Mouse (Mus musculus) neural tube, embryonic 12.5 days (tissue): ENCODE results near the gene A630089N07Rik. TPM values are rescaled to one million over a fixed set of nuclear protein-coding genes. Genes with fewer than 3 reads are reported as not detected.

Experiments
- ATAC-seq: fragments of 200-750 bp; cut with Nextera tagmentation; 2 replicates; pipeline ENCODE4 v1.8.0; 2017; ENCODE audit warnings: low read depth, mild to moderate bottlenecking, moderate TSS enrichment, moderate library complexity; ENCODE audit not compliant: low FRiP score
- H3K27ac ChIP-seq: fragments of 300-500 bp; sonication (generic); 2 replicates; pipeline ENCODE4 v1.5.1; 2016
- H3K27me3 ChIP-seq: fragments of 300-500 bp; sonication (generic); replicated peaks from 2 replicates; pipeline ENCODE4 v1.6.1; 2016; ENCODE audit warnings: mild to moderate bottlenecking
- H3K36me3 ChIP-seq: fragments of 300-500 bp; sonication (generic); 2 replicates; pipeline ENCODE4 v1.6.1; 2016; ENCODE audit warnings: mild to moderate bottlenecking
- H3K4me1 ChIP-seq: fragments of 300-500 bp; sonication (generic); 2 replicates; pipeline ENCODE4 v1.6.1; 2016
- H3K4me2 ChIP-seq: fragments of 300-500 bp; sonication (generic); replicated peaks from 2 replicates; pipeline ENCODE4 v1.6.1; 2016; ENCODE audit warnings: mild to moderate bottlenecking
- H3K4me3 ChIP-seq: fragments of 300-500 bp; sonication (generic); 2 replicates; pipeline ENCODE4 v1.5.1; 2016
- H3K9ac ChIP-seq: fragments of 300-500 bp; sonication (generic); 2 replicates; pipeline ENCODE4 v1.6.1; 2016; ENCODE audit warnings: mild to moderate bottlenecking
- H3K9me3 ChIP-seq: fragments of 300-500 bp; sonication (generic); 2 replicates; pipeline ENCODE4 v1.6.1; 2016; ENCODE audit warnings: mild to moderate bottlenecking
- WGBS: fragments of 180-500 bp; shearing (Covaris S2); methylation state at CpG from one replicate; pipeline ENCODE4 v1.1.7; 2016; 5-methylcytosine and 5-hydroxymethylcytosine counted together
- polyA plus RNA-seq: library from polyadenylated mRNA; unstranded; fragments of >200 nt; fragmentation: Nextera tagmentation; extraction: Ambion mirVana; gene quantifications from 2 replicates; pipeline ENCODE4 v1.2.1, GENCODE M21; 2016

The A630089N07Rik gene
- polyA plus RNA-seq, 1 experiment from 2014 or later = 17.4 TPM

DNA sequence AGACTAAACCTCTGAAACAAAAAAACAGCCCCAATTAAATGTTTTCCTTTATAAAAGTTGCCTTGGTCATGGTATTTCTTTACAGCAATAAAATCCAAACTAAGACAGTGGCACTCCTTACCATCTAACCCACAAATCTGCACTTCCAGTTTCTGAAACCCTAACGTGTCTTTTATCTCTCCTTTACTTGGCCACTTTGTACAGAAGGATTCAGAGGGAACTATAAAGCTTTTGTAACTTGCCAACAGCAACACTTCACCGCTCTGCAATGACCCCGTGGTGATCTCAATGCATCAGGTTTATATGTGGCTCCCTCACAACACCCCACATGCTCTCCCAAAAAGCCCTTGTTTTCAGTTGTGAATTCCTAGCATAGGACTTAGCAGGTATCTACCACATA is 121.9 kb downstream of the A630089N07Rik start:
- Histone ChIP-seq H3K4me3 (no peak overlapping the region), H3K9ac (no peak overlapping the region), H3K4me2 (no peak overlapping the region), H3K9me3 (no peaks in the 10 kb centered on the region), H3K27me3 (no peaks in the 10 kb centered on the region), H3K27ac (no peak overlapping the region), H3K4me1 (peaks cover 5% of the 10 kb centered on the region), H3K36me3 (peaks cover 18% of the 10 kb centered on the region)
- ATAC-seq = no peak
- 94% methylated on average over 3 of the region's 3 CpGs for WGBS

DNA sequence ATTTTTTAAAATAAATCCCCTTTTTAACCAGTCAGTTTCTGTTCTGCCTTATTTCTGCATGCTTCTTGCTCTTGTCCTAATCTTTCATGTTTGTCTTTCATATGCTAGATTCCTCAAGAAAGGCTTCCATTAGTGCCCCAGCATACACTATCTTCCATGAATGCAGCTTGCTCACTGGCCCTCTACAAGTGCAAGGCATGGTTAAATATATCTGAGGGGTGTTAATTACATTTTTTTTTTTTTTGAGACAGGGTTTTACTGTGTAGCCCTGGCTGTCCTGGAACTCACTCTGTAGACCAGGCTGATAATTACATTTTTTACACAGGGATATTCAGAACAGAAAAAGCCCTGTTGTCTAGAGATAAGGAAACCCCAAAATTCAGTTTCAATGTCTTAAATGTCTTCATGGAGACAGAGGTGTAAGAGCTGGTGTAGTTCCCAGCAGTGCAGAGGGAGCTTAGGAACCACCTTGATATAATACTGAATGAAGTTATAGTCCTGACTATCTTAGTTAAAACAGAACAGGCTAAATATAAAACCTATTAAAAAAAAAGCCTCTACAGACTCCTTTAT is 123.8 kb downstream of the A630089N07Rik start:
- H3K36me3 ChIP-seq = peaks cover 25% of the 10 kb centered on the region
- H3K4me1 ChIP-seq = peaks cover 5% of the 10 kb centered on the region
- no peak for ATAC-seq
- H3K4me2 ChIP-seq = no peak overlapping the region
- no peak overlapping the region for H3K4me3 ChIP-seq
- no peaks in the 10 kb centered on the region for H3K9me3 ChIP-seq
- no peaks in the 10 kb centered on the region for H3K27me3 ChIP-seq
- H3K9ac ChIP-seq = no peak overlapping the region
- H3K27ac ChIP-seq = no peak overlapping the region

DNA sequence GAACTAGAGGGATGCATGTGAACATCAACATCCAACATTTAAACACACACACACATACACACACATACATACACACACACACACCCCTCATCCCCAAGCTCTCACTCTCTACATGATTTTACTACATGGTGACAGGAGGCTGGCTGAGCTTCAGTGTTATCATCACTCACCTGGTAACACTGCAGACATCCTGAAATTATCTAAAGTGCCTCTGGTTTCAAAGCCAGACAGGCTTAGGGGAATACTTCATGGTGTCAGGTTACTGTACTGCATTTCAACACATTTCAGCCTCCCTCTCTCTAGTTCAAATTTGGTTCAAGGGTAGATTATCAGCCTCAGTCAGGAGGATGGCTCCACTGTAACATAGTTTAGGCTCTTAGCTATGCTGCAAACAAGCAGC is 124.6 kb downstream of the A630089N07Rik start:
- no peaks in the 10 kb centered on the region for H3K27me3 ChIP-seq
- H3K36me3 ChIP-seq = peaks cover 32% of the 10 kb centered on the region
- peaks cover 5% of the 10 kb centered on the region for H3K4me1 ChIP-seq
- H3K4me3 ChIP-seq = no peak overlapping the region
- no peak overlapping the region for H3K4me2 ChIP-seq
- no peaks in the 10 kb centered on the region for H3K9me3 ChIP-seq
- H3K27ac ChIP-seq = no peak overlapping the region
- H3K9ac ChIP-seq = no peak overlapping the region
- ATAC-seq = no peak

DNA sequence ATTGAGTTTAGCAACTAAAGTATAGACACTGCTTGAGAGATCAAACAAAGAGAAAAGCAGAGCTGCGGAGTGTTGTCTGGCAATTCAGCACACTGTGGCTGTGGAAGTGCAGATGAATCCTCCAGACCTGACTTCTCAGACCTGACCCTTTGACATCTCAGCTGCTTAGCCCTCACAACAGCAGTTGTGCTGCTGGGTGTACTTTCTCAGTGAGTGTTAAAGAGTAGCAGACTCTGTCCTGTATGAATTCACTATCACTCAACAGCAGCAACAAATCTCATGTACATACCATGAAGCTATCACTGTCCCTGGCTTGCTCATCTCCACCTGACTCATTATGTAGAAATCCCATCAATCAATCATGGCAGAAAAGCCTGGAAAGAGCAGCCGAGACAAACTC is 126.2 kb downstream of the A630089N07Rik start:
- no peaks in the 10 kb centered on the region for H3K9me3 ChIP-seq
- H3K36me3 ChIP-seq = peaks cover 48% of the 10 kb centered on the region
- no peak for ATAC-seq
- no peaks in the 10 kb centered on the region for H3K4me1 ChIP-seq
- 87% methylated on average over 2 of the region's 2 CpGs for WGBS
- no peak overlapping the region for H3K27ac ChIP-seq
- H3K4me2 ChIP-seq = no peak overlapping the region
- no peaks in the 10 kb centered on the region for H3K27me3 ChIP-seq
- no peak overlapping the region for H3K9ac ChIP-seq
- no peak overlapping the region for H3K4me3 ChIP-seq

DNA sequence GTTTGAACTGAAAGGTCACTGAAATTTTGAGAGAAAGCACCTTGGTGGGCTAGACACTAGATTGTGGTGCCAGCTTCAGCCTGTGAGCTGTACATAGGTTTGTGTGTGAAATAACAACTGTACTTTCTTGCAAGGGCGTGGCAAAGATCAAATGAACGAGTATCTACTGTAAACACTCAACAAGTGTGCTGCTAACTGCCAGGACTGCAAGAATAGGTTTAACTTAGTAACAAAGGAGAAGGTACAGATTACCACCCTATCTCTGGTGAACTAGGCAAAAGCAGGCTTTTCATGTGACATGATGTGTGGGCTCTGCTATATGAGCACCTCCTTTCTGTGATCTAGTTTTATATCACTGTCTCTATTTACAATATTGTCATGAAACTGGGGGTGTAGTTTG is 128.9 kb downstream of the A630089N07Rik start:
- no peaks in the 10 kb centered on the region for H3K27me3 ChIP-seq
- peaks cover 64% of the 10 kb centered on the region for H3K36me3 ChIP-seq
- no peaks in the 10 kb centered on the region for H3K9me3 ChIP-seq
- H3K4me1 ChIP-seq = no peaks in the 10 kb centered on the region
- no peak overlapping the region for H3K4me3 ChIP-seq
- no peak for ATAC-seq
- H3K4me2 ChIP-seq = no peak overlapping the region
- no peak overlapping the region for H3K9ac ChIP-seq
- H3K27ac ChIP-seq = no peak overlapping the region
- 93% methylated on average over 2 of the region's 2 CpGs for WGBS

DNA sequence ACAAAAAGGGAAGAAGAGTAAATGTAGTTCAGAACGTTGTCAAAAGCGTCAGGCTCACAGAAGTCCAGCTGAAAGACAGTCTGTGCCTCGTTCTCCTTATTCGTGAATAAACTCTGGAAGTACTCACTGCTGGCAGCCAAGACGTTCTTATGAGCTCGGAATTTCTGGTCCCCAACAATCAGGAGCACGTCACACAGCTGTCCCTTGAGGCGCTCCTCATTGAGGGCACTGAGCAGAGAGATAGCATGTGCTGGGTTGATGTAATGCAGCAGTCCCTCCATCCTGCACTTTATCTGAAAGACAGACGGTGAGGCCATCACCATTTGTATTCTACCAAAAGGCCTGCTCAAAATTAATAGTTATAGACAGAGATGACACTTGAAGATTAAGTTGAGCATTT is 129.4 kb downstream of the A630089N07Rik start:
- Histone ChIP-seq H3K4me2 (no peak overlapping the region), H3K4me1 (no peaks in the 10 kb centered on the region), H3K9ac (no peak overlapping the region), H3K27ac (no peak overlapping the region), H3K9me3 (no peaks in the 10 kb centered on the region), H3K36me3 (peaks cover 64% of the 10 kb centered on the region), H3K4me3 (no peak overlapping the region), H3K27me3 (no peaks in the 10 kb centered on the region)
- 93% methylated on average over 9 of the region's 9 CpGs for WGBS
- ATAC-seq = no peak

DNA sequence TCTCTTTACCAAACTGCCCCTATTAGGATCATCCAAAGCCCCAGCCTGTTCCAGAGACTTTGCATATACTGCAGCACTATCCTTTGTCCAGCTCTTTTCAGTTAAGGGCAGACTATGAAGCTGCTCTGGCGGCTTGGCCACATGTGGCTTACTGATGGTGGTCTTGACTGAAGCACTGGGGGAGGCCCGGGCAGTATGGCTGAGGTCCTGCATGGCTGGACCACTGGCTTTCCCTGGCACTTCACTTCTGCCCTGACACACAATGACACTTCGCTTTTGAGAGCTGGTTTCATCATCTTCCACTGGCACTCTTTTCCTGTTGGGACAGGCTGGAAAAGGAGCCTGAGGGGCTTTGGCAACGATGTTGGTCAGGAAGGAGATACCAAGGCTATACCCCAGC is 129.9 kb downstream of the A630089N07Rik start:
- Histone ChIP-seq H3K9me3 (no peaks in the 10 kb centered on the region), H3K27ac (no peak overlapping the region), H3K4me3 (no peak overlapping the region), H3K27me3 (no peaks in the 10 kb centered on the region), H3K36me3 (peaks cover 60% of the 10 kb centered on the region), H3K9ac (no peak overlapping the region), H3K4me2 (no peak overlapping the region), H3K4me1 (no peaks in the 10 kb centered on the region)
- WGBS = 93% methylated on average over 4 of the region's 4 CpGs
- no peak for ATAC-seq

Other genes with a start within 250 kb of the A630089N07Rik start
- 14.7 and 14.8 TPM in 2 replicates for gene Prdm15, start 230.6 kb downstream of the A630089N07Rik start, polyA plus RNA-seq
- gene C2cd2, start 119.9 kb downstream of the A630089N07Rik start, polyA plus RNA-seq = 16.1 and 17.1 TPM in 2 replicates
- gene Zbtb21, start 119.8 kb downstream of the A630089N07Rik start, polyA plus RNA-seq = 14.9 and 15.6 TPM in 2 replicates
- 19.0 and 20.2 TPM in 2 replicates for gene B230307C23Rik, start 85.1 kb downstream of the A630089N07Rik start, polyA plus RNA-seq